Mouse (Mus musculus) spleen, postnatal 36 days (tissue): Measurements from ENCODE around the gene Hmgb3.
A peak's percentile ranks its signal among the peaks of the same experiment; 100 is the strongest.

Experiments used
- DNase-seq, 2 experiments: peaks; one replicate each; pipeline ENCODE4 v3.0.0; 2022; ENCODE audit warnings: low spot score in 2 of 2, mixed read lengths in 1 of 2

Gene Hmgb3

DNA sequence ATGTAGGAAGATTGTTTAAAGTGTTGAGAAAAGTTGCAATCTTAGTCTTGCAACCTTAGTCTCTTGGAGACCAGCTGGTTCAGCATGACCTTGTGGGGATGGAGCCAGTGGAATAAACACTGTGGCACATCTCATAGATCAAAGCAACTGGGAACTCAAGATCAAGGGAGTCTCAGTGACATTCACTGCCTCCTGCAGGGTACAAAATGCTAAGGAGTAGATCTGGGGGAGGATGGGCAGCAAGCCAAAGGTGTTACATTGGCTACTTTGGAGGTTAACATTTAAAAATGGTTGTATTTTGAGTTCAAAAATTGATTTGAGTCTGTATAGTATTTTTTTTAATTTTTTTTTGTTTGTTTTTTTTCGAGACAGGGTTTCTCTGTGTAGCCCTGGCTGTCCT lies 33.5 kb downstream of the Hmgb3 start:
- DNase-seq = no peak

DNA sequence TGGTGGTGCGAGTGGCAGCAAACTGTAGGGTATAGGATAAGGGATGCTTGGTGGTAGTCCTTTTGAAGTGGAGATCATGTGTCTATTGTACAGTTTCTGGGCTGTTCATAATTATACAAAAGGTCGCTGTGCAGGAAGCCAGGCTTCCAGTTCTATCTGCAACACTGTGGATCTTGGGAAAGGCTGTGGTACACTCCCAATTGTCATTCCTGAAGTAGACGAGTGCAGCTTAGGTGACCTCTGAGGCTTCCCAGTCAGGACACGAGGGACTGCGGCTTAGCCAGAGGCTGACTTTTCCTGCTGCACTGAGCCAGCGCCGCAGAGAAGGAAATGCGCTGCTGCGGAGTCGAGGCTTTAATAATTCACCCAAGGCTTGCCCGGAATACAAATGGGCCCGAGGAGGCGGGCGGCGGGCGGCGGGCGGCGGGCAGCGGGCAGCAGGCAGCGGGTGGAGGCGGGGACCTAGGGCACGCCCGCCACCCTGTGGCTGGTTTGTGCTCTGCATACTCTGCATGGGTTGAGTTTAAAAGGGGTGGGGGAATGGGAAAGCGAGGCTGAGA lies 45.4 kb downstream of the Hmgb3 start:
- DNase-seq = peak in 1 of 2 experiments; percentile 6
